Mouse (Mus musculus) neural tube, embryonic 13.5 days (tissue): ENCODE measurements around the gene Opn5. TPM values are rescaled to one million over a fixed set of nuclear protein-coding genes. Genes with fewer than 3 reads are reported as not detected.

Experiments
- ATAC-seq: fragments of 200-750 bp; cut with Nextera tagmentation; 2 replicates; pipeline ENCODE4 v1.8.0; 2017; ENCODE audit warnings: low read depth, mild to moderate bottlenecking, moderate TSS enrichment, moderate library complexity
- H3K27ac ChIP-seq: fragments of 300-500 bp; sonication (generic); replicated peaks from 2 replicates; pipeline ENCODE4 v1.5.1; 2015; ENCODE audit warnings: moderate library complexity, mild to moderate bottlenecking, inconsistent platforms
- H3K27me3 ChIP-seq: fragments of 300-500 bp; sonication (generic); 2 replicates; pipeline ENCODE4 v1.6.1; 2015; ENCODE audit warnings: mild to moderate bottlenecking, inconsistent platforms
- H3K36me3 ChIP-seq: fragments of 300-500 bp; sonication (generic); 2 replicates; pipeline ENCODE4 v1.6.1; 2015; ENCODE audit warnings: mild to moderate bottlenecking, inconsistent platforms
- H3K4me1 ChIP-seq: fragments of 300-500 bp; sonication (generic); replicated peaks from 2 replicates; pipeline ENCODE4 v1.6.1; 2015; ENCODE audit warnings: inconsistent platforms
- H3K4me2 ChIP-seq: fragments of 300-500 bp; sonication (generic); 2 replicates; pipeline ENCODE4 v1.6.1; 2015; ENCODE audit warnings: inconsistent platforms, mild to moderate bottlenecking, moderate library complexity
- H3K4me3 ChIP-seq: fragments of 300-500 bp; sonication (generic); 2 replicates; pipeline ENCODE4 v1.5.1; 2015; ENCODE audit warnings: mild to moderate bottlenecking, inconsistent platforms
- H3K9ac ChIP-seq: fragments of 300-500 bp; sonication (generic); 2 replicates; pipeline ENCODE4 v1.6.1; 2015; ENCODE audit warnings: moderate library complexity, mild to moderate bottlenecking, inconsistent platforms
- H3K9me3 ChIP-seq: fragments of 300-500 bp; sonication (generic); 2 replicates; pipeline ENCODE4 v1.6.1; 2016; ENCODE audit warnings: inconsistent platforms
- WGBS: fragments of 180-500 bp; shearing (Covaris S2); methylation state at CpG from one replicate; pipeline ENCODE4 v1.1.7; 2015; 5-methylcytosine and 5-hydroxymethylcytosine counted together
- polyA plus RNA-seq: library from polyadenylated mRNA; unstranded; fragments of >200 nt; fragmentation: Nextera tagmentation; extraction: Ambion mirVana; gene quantifications from 2 replicates; pipeline ENCODE4 v1.2.1, GENCODE M21; 2015

The Opn5 gene
- 0.20 TPM in 1 of 2 replicates, not detected in the other for polyA plus RNA-seq

DNA sequence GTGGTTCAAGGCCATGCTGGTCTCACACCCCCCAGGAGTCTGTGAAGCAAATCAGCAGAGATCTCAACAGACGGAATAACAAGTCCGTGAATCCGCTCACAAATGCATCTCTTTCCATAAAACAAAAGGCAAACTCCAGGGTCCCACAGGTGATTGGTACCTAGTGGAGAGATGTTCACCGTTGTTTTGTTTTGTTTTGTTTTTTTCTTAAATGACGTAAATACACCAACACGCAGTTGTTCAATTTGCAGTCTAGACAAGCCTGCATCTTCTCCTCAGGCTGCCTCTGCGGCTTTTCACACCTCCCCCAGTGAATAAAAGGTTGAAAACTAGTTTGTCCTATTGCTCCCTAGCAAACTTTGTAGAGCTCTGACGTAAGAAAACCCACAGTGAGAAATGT is at the start of gene Opn5:
Opn5 (minus strand) TSS at position 101 of the 400 bp plus-strand sequence.
- peaks cover 9% of the 10 kb centered on the region for H3K4me1 ChIP-seq
- WGBS = 82% methylated on average over 8 of the region's 8 CpGs
- no peak within 1 kb of the TSS for H3K4me3 ChIP-seq
- ATAC-seq = no peak
- no peak within 1 kb of the TSS for H3K9ac ChIP-seq
- H3K27me3 ChIP-seq = no peaks in the 10 kb centered on the region
- no peak within 1 kb of the TSS for H3K4me2 ChIP-seq
- H3K27ac ChIP-seq = no peak within 1 kb of the TSS
- no peaks in the 10 kb centered on the region for H3K9me3 ChIP-seq
- H3K36me3 ChIP-seq = no peaks in the 10 kb centered on the region

GRCm38 (mm10) chr17:42658634-42659422 is 47.6 kb upstream of the Opn5 start:
- 27% methylated on average over 14 of the region's 14 CpGs for WGBS
- no peaks in the 10 kb centered on the region for H3K27me3 ChIP-seq
- H3K9ac ChIP-seq = 0 out of 2 replicates have a peak overlapping the region, but pooled peaks have one; percentile 47
- H3K27ac ChIP-seq = no peak overlapping the region
- H3K36me3 ChIP-seq = no peaks in the 10 kb centered on the region
- H3K4me2 ChIP-seq = peak overlapping the region; percentile 45
- H3K4me3 ChIP-seq = no peak overlapping the region
- peak; percentile 91 for ATAC-seq
- H3K9me3 ChIP-seq = no peaks in the 10 kb centered on the region
- no peaks in the 10 kb centered on the region for H3K4me1 ChIP-seq

- no peaks in the 10 kb centered on the region for H3K9me3 ChIP-seq
- H3K27ac ChIP-seq = no peak overlapping the region
- no peaks in the 10 kb centered on the region for H3K27me3 ChIP-seq
- ATAC-seq = no peak
- H3K4me2 ChIP-seq = no peak overlapping the region
- H3K9ac ChIP-seq = no peak overlapping the region
- H3K36me3 ChIP-seq = no peaks in the 10 kb centered on the region
- H3K4me1 ChIP-seq = no peaks in the 10 kb centered on the region
- H3K4me3 ChIP-seq = no peak overlapping the region
- WGBS = 82% methylated on average over 3 of the region's 3 CpGs
Measured at GRCm38 (mm10) chr17:42643416-42643815, 32.2 kb upstream of the Opn5 start.

DNA sequence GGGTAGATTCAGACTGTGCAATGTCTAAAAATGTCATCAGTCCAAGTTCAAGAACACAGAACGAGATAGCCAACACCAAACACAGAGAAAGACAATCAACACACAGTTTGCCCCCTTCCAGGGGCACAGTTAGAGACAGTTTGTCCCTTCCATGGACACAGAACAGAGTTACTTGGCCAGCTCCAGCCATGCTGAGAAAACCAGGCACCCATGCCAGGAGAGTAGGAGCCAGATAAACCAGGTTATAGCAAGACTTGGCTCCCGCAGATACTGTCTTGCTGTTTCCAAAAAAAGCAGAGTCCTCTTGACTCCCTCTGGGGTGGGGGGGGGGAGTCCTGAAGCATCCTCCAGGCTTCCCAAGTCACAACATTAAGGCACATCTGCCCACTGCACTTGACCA is 19.0 kb upstream of the Opn5 start:
- 86% methylated on average over 2 of the region's 2 CpGs for WGBS
- no peak for ATAC-seq

GRCm38 (mm10) chr17:42613043-42613737 is 2.0 kb upstream of the Opn5 start:
- WGBS = 32% methylated on average over 6 of the region's 6 CpGs
- ATAC-seq = peak; percentile 52; the same call in 1 of the 2 replicates

More for the DNA sequence above, 19.0 kb upstream of the Opn5 start:
- Histone ChIP-seq H3K4me3 (no peak overlapping the region), H3K9ac (no peak overlapping the region), H3K9me3 (no peaks in the 10 kb centered on the region), H3K4me1 (no peaks in the 10 kb centered on the region), H3K27me3 (no peaks in the 10 kb centered on the region), H3K4me2 (no peak overlapping the region), H3K27ac (no peak overlapping the region), H3K36me3 (no peaks in the 10 kb centered on the region)

GRCm38 (mm10) chr17:42608270-42608669 is 2.9 kb downstream of the Opn5 start:
- H3K27me3 ChIP-seq = no peaks in the 10 kb centered on the region
- WGBS = 23% methylated on average over 3 of the region's 3 CpGs
- no peak overlapping the region for H3K27ac ChIP-seq
- H3K4me3 ChIP-seq = no peak overlapping the region
- no peaks in the 10 kb centered on the region for H3K9me3 ChIP-seq
- no peak overlapping the region for H3K4me2 ChIP-seq
- H3K36me3 ChIP-seq = no peaks in the 10 kb centered on the region
- H3K9ac ChIP-seq = no peak overlapping the region
- H3K4me1 ChIP-seq = peaks cover 9% of the 10 kb centered on the region
- 0 out of 2 replicates have a peak, but pooled peaks have one; percentile 48 for ATAC-seq

More at GRCm38 (mm10) chr17:42613043-42613737, 2.0 kb upstream of the Opn5 start:
- Histone ChIP-seq H3K9ac (no peak overlapping the region), H3K9me3 (no peaks in the 10 kb centered on the region), H3K4me2 (no peak overlapping the region), H3K4me3 (no peak overlapping the region), H3K4me1 (peaks cover 4% of the 10 kb centered on the region), H3K27ac (no peak overlapping the region), H3K36me3 (no peaks in the 10 kb centered on the region), H3K27me3 (no peaks in the 10 kb centered on the region)

- 29% methylated on average over 15 of the region's 15 CpGs for WGBS
- Histone ChIP-seq H3K27ac (no peak overlapping the region), H3K9ac (no peak overlapping the region)
Measured at GRCm38 (mm10) chr17:42602829-42603784, 8.1 kb downstream of the Opn5 start.

GRCm38 (mm10) chr17:42586486-42586885 is 24.7 kb downstream of the Opn5 start:
- no peak overlapping the region for H3K27ac ChIP-seq
- 96% methylated on average over 1 of the region's 1 CpGs for WGBS
- no peaks in the 10 kb centered on the region; the same call in 1 of the 2 replicates for H3K4me1 ChIP-seq
- no peaks in the 10 kb centered on the region for H3K36me3 ChIP-seq
- H3K9me3 ChIP-seq = no peaks in the 10 kb centered on the region
- no peak overlapping the region for H3K4me3 ChIP-seq
- H3K27me3 ChIP-seq = no peaks in the 10 kb centered on the region
- no peak overlapping the region for H3K4me2 ChIP-seq
- ATAC-seq = no peak
- no peak overlapping the region for H3K9ac ChIP-seq

More at GRCm38 (mm10) chr17:42602829-42603784, 8.1 kb downstream of the Opn5 start:
- Histone ChIP-seq H3K4me2 (no peak overlapping the region), H3K4me1 (peaks cover 4% of the 10 kb centered on the region), H3K9me3 (no peaks in the 10 kb centered on the region), H3K4me3 (no peak overlapping the region), H3K27me3 (no peaks in the 10 kb centered on the region), H3K36me3 (no peaks in the 10 kb centered on the region)
- ATAC-seq = peak; percentile 93

DNA sequence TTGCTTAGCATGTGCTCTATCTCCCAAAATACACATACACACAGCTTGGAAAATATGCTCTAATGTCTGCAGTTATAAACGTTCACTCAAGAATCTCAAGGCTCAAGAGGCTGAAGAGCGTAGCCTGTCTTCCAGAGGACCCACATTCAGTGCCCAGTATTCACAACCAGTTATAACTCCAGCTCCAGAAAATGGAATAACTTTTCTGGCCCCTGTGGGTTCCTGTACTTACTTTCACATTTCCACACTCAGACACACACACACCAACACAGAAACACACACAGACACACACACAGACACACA is 28.2 kb downstream of the Opn5 start:
- Histone ChIP-seq H3K27ac (no peak overlapping the region), H3K4me2 (no peak overlapping the region), H3K9me3 (no peaks in the 10 kb centered on the region), H3K4me1 (no peaks in the 10 kb centered on the region; the same call in 1 of the 2 replicates), H3K4me3 (no peak overlapping the region), H3K36me3 (no peaks in the 10 kb centered on the region), H3K27me3 (no peaks in the 10 kb centered on the region), H3K9ac (no peak overlapping the region)
- ATAC-seq = no peak
- 84% methylated on average over 2 of the region's 2 CpGs for WGBS

GRCm38 (mm10) chr17:42582281-42583028 is 28.7 kb downstream of the Opn5 start:
- peak; percentile 40; the same call in 1 of the 2 replicates for ATAC-seq
- no peaks in the 10 kb centered on the region for H3K9me3 ChIP-seq
- WGBS = 18% methylated on average over 1 of the region's 1 CpGs

DNA sequence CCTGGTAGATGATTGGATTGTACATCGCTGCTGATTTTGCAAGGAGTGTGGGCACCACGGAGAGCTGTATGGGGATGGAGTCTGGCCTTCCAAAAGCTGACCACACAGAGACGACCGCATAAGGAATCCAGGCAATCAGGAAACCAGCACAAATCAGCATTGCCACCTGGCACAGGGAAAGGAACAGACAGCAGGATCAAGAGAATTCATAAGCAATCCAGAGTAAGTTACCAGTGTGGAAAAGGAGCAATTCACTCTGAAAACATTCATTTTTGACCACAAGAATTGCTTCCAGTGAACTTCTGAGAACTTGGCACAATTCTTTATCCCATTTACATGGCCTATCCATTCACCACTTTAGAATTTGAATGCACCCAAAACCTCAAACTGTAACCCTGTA is 30.6 kb downstream of the Opn5 start:
- WGBS = 84% methylated on average over 4 of the region's 4 CpGs
- Histone ChIP-seq H3K4me3 (no peak overlapping the region), H3K4me2 (no peak overlapping the region), H3K36me3 (no peaks in the 10 kb centered on the region), H3K27me3 (no peaks in the 10 kb centered on the region), H3K4me1 (no peaks in the 10 kb centered on the region; the same call in 1 of the 2 replicates), H3K9me3 (no peaks in the 10 kb centered on the region), H3K9ac (no peak overlapping the region), H3K27ac (no peak overlapping the region)
- ATAC-seq = no peak

More at GRCm38 (mm10) chr17:42582281-42583028, 28.7 kb downstream of the Opn5 start:
- no peaks in the 10 kb centered on the region for H3K36me3 ChIP-seq
- no peak overlapping the region for H3K4me3 ChIP-seq
- H3K4me2 ChIP-seq = no peak overlapping the region
- H3K27ac ChIP-seq = no peak overlapping the region
- H3K4me1 ChIP-seq = no peaks in the 10 kb centered on the region; the same call in 1 of the 2 replicates
- no peaks in the 10 kb centered on the region for H3K27me3 ChIP-seq
- H3K9ac ChIP-seq = no peak overlapping the region
